Mouse (Mus musculus) heart, postnatal 25 days (tissue): ENCODE measurements around the gene Bcas3. TPM values are rescaled to one million over a fixed set of nuclear protein-coding genes. Genes with fewer than 3 reads are reported as not detected.

Experiments used
- DNase-seq: peaks from one replicate; pipeline ENCODE4 v3.0.0; 2022; ENCODE audit warnings: low spot score
- intact Hi-C: fragments of 180-260 bp; cut with DNase I; formaldehyde crosslinking; loops from one replicate; pipeline ENCODE4 v1.15.1; 2025
- total RNA-seq, 2 experiments: library from RNA; stranded (reverse); gene quantifications; 2 replicates each; pipeline ENCODE4 v1.2.3; 2021

Gene Bcas3
- total RNA-seq, 2 experiments from 2014 or later, result 31.1 to 43.7 TPM

GRCm38 (mm10) chr11:85577816-85578645, 225.1 kb downstream of the Bcas3 start:
- intact Hi-C loops, result no loop called here
- DNase-seq, result no peak

- intact Hi-C loops, result no loop called here
Measured at GRCm38 (mm10) chr11:85584086-85584485, 231.1 kb downstream of the Bcas3 start.

GRCm38 (mm10) chr11:85593636-85594035, 240.7 kb downstream of the Bcas3 start:
- DNase-seq, result no peak
- intact Hi-C loops, result no loop called here

More at GRCm38 (mm10) chr11:85584086-85584485, 231.1 kb downstream of the Bcas3 start:
- no peak for DNase-seq

GRCm38 (mm10) chr11:85599251-85599650, 246.3 kb downstream of the Bcas3 start:
- no peak for DNase-seq
- intact Hi-C loops, result no loop called here

GRCm38 (mm10) chr11:85603546-85604322, 250.8 kb downstream of the Bcas3 start:
- no peak for DNase-seq
- intact Hi-C loops, result no loop called here

GRCm38 (mm10) chr11:85609303-85609940, 256.5 kb downstream of the Bcas3 start:
- DNase-seq, result no peak
- intact Hi-C loops, result no loop called here

GRCm38 (mm10) chr11:85613035-85613434, 260.1 kb downstream of the Bcas3 start:
- intact Hi-C loops, result loop anchor here (5.0 kb wide), 1 partner anchor 91 kb away; no protein-coding TSS in a partner anchor
- DNase-seq, result no peak

GRCm38 (mm10) chr11:85613586-85613985, 260.6 kb downstream of the Bcas3 start:
- DNase-seq, result no peak
- intact Hi-C loops, result loop anchor here (5.0 kb wide), 1 partner anchor 91 kb away; no protein-coding TSS in a partner anchor

- no peak for DNase-seq
- intact Hi-C loops, result loop anchor here (2.0 to 5.0 kb wide), 2 partner anchors 40 to 92 kb away; no protein-coding TSS in a partner anchor
Measured at GRCm38 (mm10) chr11:85614431-85614830, 261.5 kb downstream of the Bcas3 start.

GRCm38 (mm10) chr11:85615421-85615820, 262.5 kb downstream of the Bcas3 start:
- intact Hi-C loops, result loop anchor here (2.0 to 5.0 kb wide), 2 partner anchors 41 to 212 kb away; no protein-coding TSS in a partner anchor
- DNase-seq, result peak; percentile 56

GRCm38 (mm10) chr11:85621486-85621885, 268.5 kb downstream of the Bcas3 start:
- intact Hi-C loops, result no loop called here
- DNase-seq, result no peak

- no peak for DNase-seq
- intact Hi-C loops, result no loop called here
Measured at GRCm38 (mm10) chr11:85621994-85622393, 269.0 kb downstream of the Bcas3 start.

GRCm38 (mm10) chr11:85625206-85625605, 272.2 kb downstream of the Bcas3 start:
- intact Hi-C loops, result no loop called here
- DNase-seq, result no peak

- DNase-seq, result no peak
- intact Hi-C loops, result no loop called here
Measured at GRCm38 (mm10) chr11:85626846-85627245, 273.9 kb downstream of the Bcas3 start.

- no peak for DNase-seq
- intact Hi-C loops, result no loop called here
Measured at GRCm38 (mm10) chr11:85627405-85627804, 274.4 kb downstream of the Bcas3 start.

- no peak for DNase-seq
- intact Hi-C loops, result no loop called here
Measured at GRCm38 (mm10) chr11:85628303-85629063, 275.5 kb downstream of the Bcas3 start.

- intact Hi-C loops, result no loop called here
Measured at GRCm38 (mm10) chr11:85632568-85632981, 279.6 kb downstream of the Bcas3 start.

GRCm38 (mm10) chr11:85638696-85639495, 285.9 kb downstream of the Bcas3 start:
- DNase-seq, result no peak
- intact Hi-C loops, result no loop called here

More at GRCm38 (mm10) chr11:85632568-85632981, 279.6 kb downstream of the Bcas3 start:
- no peak for DNase-seq

GRCm38 (mm10) chr11:85640659-85641058, 287.7 kb downstream of the Bcas3 start:
- no peak for DNase-seq

More at GRCm38 (mm10) chr11:85640659-85641058, 287.7 kb downstream of the Bcas3 start:
- intact Hi-C loops, result no loop called here
